Mouse (Mus musculus): Measurements from ENCODE around the gene Olfr1500. TPM values are rescaled to one million over a fixed set of nuclear protein-coding genes. Genes with fewer than 3 reads are reported as not detected.
"Not testable (repeated sequence)": the region's sequence is repeated elsewhere in the genome, so short reads cannot be mapped to it uniquely, and the experiment has no call there.

Olfr1500 gene
- polyA plus RNA-seq (2014; fragmentation: Nextera tagmentation; extraction: Ambion mirVana), result not detected in 2 replicates

DNA sequence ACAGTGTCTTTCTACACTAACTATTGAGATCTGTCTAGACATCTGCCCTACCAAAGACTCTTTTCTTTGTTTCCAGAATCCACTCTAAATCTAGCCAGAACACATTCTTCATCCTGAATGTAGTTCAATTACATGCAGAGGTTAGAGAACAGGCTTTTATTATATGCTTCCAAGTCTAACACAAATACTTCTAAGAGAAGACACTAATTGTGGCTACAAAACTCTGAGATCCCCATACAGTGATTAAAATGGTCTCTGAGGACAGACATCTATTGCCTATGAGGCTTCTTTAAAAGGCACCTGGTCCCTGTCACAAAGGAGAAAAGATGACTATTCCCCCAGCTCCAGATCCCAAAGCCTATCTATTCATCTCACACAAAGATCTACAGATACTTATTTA, at the start of gene Olfr1500:
Gene Olfr1500, minus strand, starts transcription at position 101 of the 400 bp plus-strand sequence.
- no peak within 1 kb of the TSS for H3K27ac ChIP-seq (replicated peaks in 1 of 2; ENCODE audit: control insufficient read depth in 1 of 2, insufficient read depth in 1 of 2, low read depth in 2 of 2, low read length in 2 of 2)
- H3K9me3 ChIP-seq (ENCODE audit: control insufficient read depth, low read length), result no peaks in the 10 kb centered on the region
- no peak within 1 kb of the TSS for H3K9ac ChIP-seq (ENCODE audit: low read length)
- H3K4me2 ChIP-seq (ENCODE audit: low read length), result no peak within 1 kb of the TSS
- H3K36me3 ChIP-seq (ENCODE audit: control insufficient read depth, insufficient read depth, low read length), result no peaks in the 10 kb centered on the region
- no peak within 1 kb of the TSS for H3K4me3 ChIP-seq (ENCODE audit: control insufficient read depth in 1 of 2, insufficient read depth in 1 of 2, low read depth in 1 of 2, low read length in 2 of 2)
- H3K27me3 ChIP-seq (ENCODE audit: control insufficient read depth, insufficient read depth, low read length), result no peaks in the 10 kb centered on the region
- no peak for ATAC-seq (ENCODE audit: insufficient number of reproducible peaks, insufficient read depth, low FRiP score, low read depth)
- no peaks in the 10 kb centered on the region for H3K4me1 ChIP-seq (ENCODE audit: control insufficient read depth in 2 of 2, insufficient read depth in 2 of 2, low read length in 2 of 2)

DNA sequence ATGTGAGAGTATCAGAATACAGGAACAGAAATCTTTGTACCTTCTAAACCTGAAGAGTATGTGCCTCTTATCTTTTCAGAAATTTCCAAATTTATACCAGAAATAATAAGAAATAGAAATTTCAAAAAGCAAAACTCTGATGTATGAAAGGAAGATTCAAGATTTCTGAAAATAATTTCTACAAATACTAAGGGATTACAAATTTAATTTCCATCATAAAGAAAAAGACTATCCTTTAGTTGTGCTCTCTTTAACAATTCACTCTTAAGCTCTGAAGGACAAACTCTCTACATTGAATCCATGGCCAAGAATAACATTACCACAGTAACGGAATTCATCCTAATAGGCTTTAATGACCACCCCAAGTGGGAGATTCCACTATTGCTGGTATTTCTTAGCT, 31.2 kb upstream of the Olfr1500 start, which contains the start of gene Olfr1502:
Gene Olfr1502, plus strand, starts transcription at position 301 of the 400 bp plus-strand sequence.
- no peak within 1 kb of the TSS for H3K27ac ChIP-seq (replicated peaks in 1 of 2; ENCODE audit: control insufficient read depth in 1 of 2, insufficient read depth in 1 of 2, low read depth in 2 of 2, low read length in 2 of 2)
- ATAC-seq (ENCODE audit: insufficient number of reproducible peaks, insufficient read depth, low FRiP score, low read depth), result no peak
- H3K4me2 ChIP-seq (ENCODE audit: low read length), result no peak within 1 kb of the TSS
- H3K27me3 ChIP-seq (ENCODE audit: control insufficient read depth, insufficient read depth, low read length), result no peaks in the 10 kb centered on the region
- H3K4me1 ChIP-seq (ENCODE audit: control insufficient read depth in 2 of 2, insufficient read depth in 2 of 2, low read length in 2 of 2), result no peaks in the 10 kb centered on the region
- H3K9me3 ChIP-seq (ENCODE audit: control insufficient read depth, low read length), result no peaks in the 10 kb centered on the region
- 58% methylated on average over 1 of the region's 1 CpGs for WGBS
- H3K36me3 ChIP-seq (ENCODE audit: control insufficient read depth, insufficient read depth, low read length), result no peaks in the 10 kb centered on the region
- no peak within 1 kb of the TSS for H3K4me3 ChIP-seq (ENCODE audit: control insufficient read depth in 1 of 2, insufficient read depth in 1 of 2, low read depth in 1 of 2, low read length in 2 of 2)
- no peak within 1 kb of the TSS for H3K9ac ChIP-seq (ENCODE audit: low read length)

DNA sequence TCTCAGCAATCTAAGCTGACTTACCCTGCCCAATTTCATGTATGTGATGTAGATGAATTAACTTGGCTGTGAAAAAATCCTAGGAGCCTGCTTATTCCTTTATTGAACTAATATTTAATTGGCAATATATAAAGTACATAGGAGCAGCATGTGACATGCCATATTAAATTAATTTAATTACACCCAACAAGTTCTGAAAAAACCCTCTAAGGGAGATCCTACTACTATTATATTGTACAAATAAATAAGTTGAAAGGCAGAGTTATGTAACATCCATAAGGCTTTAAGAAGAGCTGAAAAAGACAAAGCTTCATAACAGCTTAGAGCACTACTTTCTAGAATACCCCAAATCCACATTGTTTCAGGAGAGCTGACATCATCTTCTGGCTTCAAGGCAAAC, 20.3 kb upstream of the Olfr1500 start, which contains the start of gene Olfr1501:
Gene Olfr1501, minus strand, starts transcription at position 101 of the 400 bp plus-strand sequence.
- H3K9ac ChIP-seq (ENCODE audit: low read length); H3K4me3 ChIP-seq (ENCODE audit: control insufficient read depth in 1 of 2, insufficient read depth in 1 of 2, low read depth in 1 of 2, low read length in 2 of 2); H3K4me1 ChIP-seq (ENCODE audit: control insufficient read depth in 2 of 2, insufficient read depth in 2 of 2, low read length in 2 of 2); H3K36me3 ChIP-seq (ENCODE audit: control insufficient read depth, insufficient read depth, low read length); H3K9me3 ChIP-seq (ENCODE audit: control insufficient read depth, low read length); ATAC-seq (ENCODE audit: insufficient number of reproducible peaks, insufficient read depth, low FRiP score, low read depth); H3K27ac ChIP-seq (replicated peaks in 1 of 2; ENCODE audit: control insufficient read depth in 1 of 2, insufficient read depth in 1 of 2, low read depth in 2 of 2, low read length in 2 of 2); H3K27me3 ChIP-seq (ENCODE audit: control insufficient read depth, insufficient read depth, low read length); H3K4me2 ChIP-seq (ENCODE audit: low read length): not testable (repeated sequence)

DNA sequence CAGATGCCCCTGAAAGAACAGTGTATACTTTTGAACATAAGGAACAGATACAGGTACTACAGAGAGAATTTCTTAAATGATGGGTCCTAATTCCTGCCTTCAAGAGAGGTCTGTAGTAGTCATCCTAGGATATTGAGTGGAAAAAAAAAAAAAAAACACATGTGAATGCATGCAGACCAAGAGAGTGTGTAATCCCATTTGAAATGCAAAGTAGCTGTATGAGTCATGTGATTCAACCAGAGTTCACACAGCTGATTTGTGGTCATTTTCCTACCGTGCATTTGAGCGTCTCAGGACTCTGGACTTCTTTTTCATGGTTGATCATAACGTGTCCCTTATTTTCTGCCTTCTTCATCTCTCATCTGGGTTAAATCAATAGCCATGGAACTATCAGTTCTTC, 1.8 kb downstream of the Olfr1500 start:
- ATAC-seq (ENCODE audit: insufficient number of reproducible peaks, insufficient read depth, low FRiP score, low read depth), result no peak

DNA sequence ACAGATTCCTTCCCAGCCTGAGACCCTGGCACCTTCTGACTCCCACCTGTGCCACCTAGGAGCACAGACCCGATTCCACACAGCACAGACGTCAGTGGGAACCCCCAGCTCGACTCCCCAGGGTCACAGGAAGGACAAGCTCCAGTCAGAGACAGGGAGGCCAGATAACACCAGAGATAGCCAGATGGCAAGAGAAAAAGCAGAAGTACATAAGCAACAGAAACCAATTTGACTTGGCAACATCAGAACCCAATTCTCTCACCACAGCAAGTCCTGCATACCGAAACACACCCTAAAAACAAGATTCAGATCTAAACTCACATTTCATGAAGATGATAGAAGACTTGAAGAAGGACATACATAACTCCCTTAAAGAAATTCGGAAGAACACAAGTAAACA, 9.4 kb downstream of the Olfr1500 start:
- Histone ChIP-seq H3K4me1 (ENCODE audit: control insufficient read depth in 2 of 2, insufficient read depth in 2 of 2, low read length in 2 of 2) (no peaks in the 10 kb centered on the region), H3K36me3 (ENCODE audit: control insufficient read depth, insufficient read depth, low read length) (no peaks in the 10 kb centered on the region), H3K9me3 (ENCODE audit: control insufficient read depth, low read length) (no peaks in the 10 kb centered on the region), H3K9ac (ENCODE audit: low read length) (no peak overlapping the region), H3K27me3 (ENCODE audit: control insufficient read depth, insufficient read depth, low read length) (no peaks in the 10 kb centered on the region), H3K27ac (replicated peaks in 1 of 2; ENCODE audit: control insufficient read depth in 1 of 2, insufficient read depth in 1 of 2, low read depth in 2 of 2, low read length in 2 of 2) (no peak overlapping the region), H3K4me2 (ENCODE audit: low read length) (no peak overlapping the region), H3K4me3 (ENCODE audit: control insufficient read depth in 1 of 2, insufficient read depth in 1 of 2, low read depth in 1 of 2, low read length in 2 of 2) (no peak overlapping the region)
- ATAC-seq (ENCODE audit: insufficient number of reproducible peaks, insufficient read depth, low FRiP score, low read depth), result no peak
- 46% methylated on average over 5 of the region's 5 CpGs for WGBS

More for the DNA sequence above, 1.8 kb downstream of the Olfr1500 start:
- H3K4me3 ChIP-seq (ENCODE audit: control insufficient read depth in 1 of 2, insufficient read depth in 1 of 2, low read depth in 1 of 2, low read length in 2 of 2), result no peak overlapping the region
- H3K9me3 ChIP-seq (ENCODE audit: control insufficient read depth, low read length), result no peaks in the 10 kb centered on the region
- no peaks in the 10 kb centered on the region for H3K27me3 ChIP-seq (ENCODE audit: control insufficient read depth, insufficient read depth, low read length)
- H3K36me3 ChIP-seq (ENCODE audit: control insufficient read depth, insufficient read depth, low read length), result no peaks in the 10 kb centered on the region
- no peaks in the 10 kb centered on the region for H3K4me1 ChIP-seq (ENCODE audit: control insufficient read depth in 2 of 2, insufficient read depth in 2 of 2, low read length in 2 of 2)
- no peak overlapping the region for H3K9ac ChIP-seq (ENCODE audit: low read length)
- WGBS, result 76% methylated on average over 3 of the region's 3 CpGs
- H3K4me2 ChIP-seq (ENCODE audit: low read length), result no peak overlapping the region
- no peak overlapping the region for H3K27ac ChIP-seq (replicated peaks in 1 of 2; ENCODE audit: control insufficient read depth in 1 of 2, insufficient read depth in 1 of 2, low read depth in 2 of 2, low read length in 2 of 2)

DNA sequence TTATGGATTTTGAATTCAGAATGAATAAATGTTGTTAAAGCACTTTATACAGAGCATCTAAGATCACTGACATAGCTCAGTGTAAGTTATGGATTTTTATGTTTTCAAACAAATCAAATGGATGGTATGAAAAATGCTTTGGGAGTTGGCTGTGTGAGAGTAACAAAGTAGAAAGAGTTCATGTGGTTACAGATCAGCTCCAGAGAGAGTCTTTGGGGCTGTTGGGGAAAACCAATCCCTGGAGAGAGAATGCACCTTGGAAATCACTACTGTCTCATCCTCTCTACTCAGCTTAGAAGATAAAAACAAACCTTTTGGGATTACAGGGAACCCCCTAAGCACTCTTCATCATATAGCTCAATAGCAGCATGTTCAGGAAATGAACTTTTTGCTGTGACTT, 10.9 kb downstream of the Olfr1500 start, which contains the start of gene Olfr1499:
Gene Olfr1499, minus strand, starts transcription at position 101 of the 400 bp plus-strand sequence.
- Histone ChIP-seq H3K27me3 (ENCODE audit: control insufficient read depth, insufficient read depth, low read length) (no peaks in the 10 kb centered on the region), H3K27ac (replicated peaks in 1 of 2; ENCODE audit: control insufficient read depth in 1 of 2, insufficient read depth in 1 of 2, low read depth in 2 of 2, low read length in 2 of 2) (no peak within 1 kb of the TSS), H3K9me3 (ENCODE audit: control insufficient read depth, low read length) (no peaks in the 10 kb centered on the region), H3K4me3 (ENCODE audit: control insufficient read depth in 1 of 2, insufficient read depth in 1 of 2, low read depth in 1 of 2, low read length in 2 of 2) (no peak within 1 kb of the TSS), H3K9ac (ENCODE audit: low read length) (no peak within 1 kb of the TSS), H3K36me3 (ENCODE audit: control insufficient read depth, insufficient read depth, low read length) (no peaks in the 10 kb centered on the region), H3K4me2 (ENCODE audit: low read length) (no peak within 1 kb of the TSS), H3K4me1 (ENCODE audit: control insufficient read depth in 2 of 2, insufficient read depth in 2 of 2, low read length in 2 of 2) (no peaks in the 10 kb centered on the region)
- no peak for ATAC-seq (ENCODE audit: insufficient number of reproducible peaks, insufficient read depth, low FRiP score, low read depth)

DNA sequence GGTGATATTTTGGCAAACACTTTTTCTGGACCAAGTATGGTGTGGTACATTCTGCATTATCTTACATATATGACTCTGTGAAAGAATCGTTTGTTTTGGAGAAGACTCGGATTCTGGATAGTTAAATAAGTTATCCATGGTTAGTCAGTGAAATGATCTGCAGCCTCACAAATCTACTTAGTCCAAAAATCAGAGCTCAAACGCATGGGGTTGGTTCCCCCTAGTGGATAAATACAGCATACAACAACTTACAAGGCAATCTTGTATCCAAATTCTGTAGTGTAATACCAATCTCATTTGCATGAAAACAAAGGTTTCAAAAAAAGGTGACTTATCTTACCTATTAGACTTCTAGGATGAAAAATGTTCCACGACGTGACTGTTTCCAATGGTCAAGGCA, 11.5 kb downstream of the Olfr1500 start:
- no peaks in the 10 kb centered on the region for H3K9me3 ChIP-seq (ENCODE audit: control insufficient read depth, low read length)
- H3K4me1 ChIP-seq (ENCODE audit: control insufficient read depth in 2 of 2, insufficient read depth in 2 of 2, low read length in 2 of 2), result no peaks in the 10 kb centered on the region
- no peak overlapping the region for H3K4me2 ChIP-seq (ENCODE audit: low read length)
- H3K9ac ChIP-seq (ENCODE audit: low read length), result no peak overlapping the region
- H3K4me3 ChIP-seq (ENCODE audit: control insufficient read depth in 1 of 2, insufficient read depth in 1 of 2, low read depth in 1 of 2, low read length in 2 of 2), result no peak overlapping the region
- H3K27ac ChIP-seq (replicated peaks in 1 of 2; ENCODE audit: control insufficient read depth in 1 of 2, insufficient read depth in 1 of 2, low read depth in 2 of 2, low read length in 2 of 2), result no peak overlapping the region
- WGBS, result 24% methylated on average over 5 of the region's 5 CpGs
- no peaks in the 10 kb centered on the region for H3K36me3 ChIP-seq (ENCODE audit: control insufficient read depth, insufficient read depth, low read length)
- no peaks in the 10 kb centered on the region for H3K27me3 ChIP-seq (ENCODE audit: control insufficient read depth, insufficient read depth, low read length)
- ATAC-seq (ENCODE audit: insufficient number of reproducible peaks, insufficient read depth, low FRiP score, low read depth), result no peak

DNA sequence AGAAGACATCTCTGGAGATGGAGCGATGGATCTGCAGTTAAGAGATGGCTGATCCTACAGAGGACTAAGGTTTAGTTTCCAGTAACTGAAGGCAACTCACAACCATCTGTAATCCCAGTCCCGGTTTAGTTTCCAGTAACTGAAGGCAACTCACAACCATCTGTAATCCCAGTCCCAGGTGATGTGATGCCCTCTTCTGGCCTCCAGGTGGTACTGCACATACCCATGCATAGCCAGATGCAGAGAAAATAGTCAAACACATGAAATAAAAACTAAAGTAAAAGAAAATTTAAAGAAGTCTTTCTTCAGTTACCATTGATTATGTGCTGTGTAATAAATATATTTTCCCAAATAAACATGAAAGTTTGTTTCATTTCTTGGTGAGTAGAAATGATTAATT, 17.5 kb downstream of the Olfr1500 start:
- no peak overlapping the region for H3K9ac ChIP-seq (ENCODE audit: low read length)
- 60% methylated on average over 2 of the region's 2 CpGs for whole genome bisulfite sequencing
- H3K27ac ChIP-seq (replicated peaks in 1 of 2; ENCODE audit: control insufficient read depth in 1 of 2, insufficient read depth in 1 of 2, low read depth in 2 of 2, low read length in 2 of 2), result no peak overlapping the region
- ATAC-seq (ENCODE audit: insufficient number of reproducible peaks, insufficient read depth, low FRiP score, low read depth), result no peak
- no peaks in the 10 kb centered on the region for H3K9me3 ChIP-seq (ENCODE audit: control insufficient read depth, low read length)
- no peaks in the 10 kb centered on the region for H3K36me3 ChIP-seq (ENCODE audit: control insufficient read depth, insufficient read depth, low read length)
- no peak overlapping the region for H3K4me3 ChIP-seq (ENCODE audit: control insufficient read depth in 1 of 2, insufficient read depth in 1 of 2, low read depth in 1 of 2, low read length in 2 of 2)
- H3K27me3 ChIP-seq (ENCODE audit: control insufficient read depth, insufficient read depth, low read length), result no peaks in the 10 kb centered on the region
- no peak overlapping the region for H3K4me2 ChIP-seq (ENCODE audit: low read length)
- no peaks in the 10 kb centered on the region for H3K4me1 ChIP-seq (ENCODE audit: control insufficient read depth in 2 of 2, insufficient read depth in 2 of 2, low read length in 2 of 2)

Measured in heart, embryonic 14.5 days (tissue).